Mouse (Mus musculus): ENCODE measurements around the gene Hgd. TPM values are rescaled to one million over a fixed set of nuclear protein-coding genes. Genes with fewer than 3 reads are reported as not detected.

Gene Hgd
- total RNA-seq (2023): not detected

GRCm38 (mm10) chr16:37579994-37580393 is at the start of gene Hgd:
Gene Hgd, plus strand, starts transcription at chr16:37580153.

DNA sequence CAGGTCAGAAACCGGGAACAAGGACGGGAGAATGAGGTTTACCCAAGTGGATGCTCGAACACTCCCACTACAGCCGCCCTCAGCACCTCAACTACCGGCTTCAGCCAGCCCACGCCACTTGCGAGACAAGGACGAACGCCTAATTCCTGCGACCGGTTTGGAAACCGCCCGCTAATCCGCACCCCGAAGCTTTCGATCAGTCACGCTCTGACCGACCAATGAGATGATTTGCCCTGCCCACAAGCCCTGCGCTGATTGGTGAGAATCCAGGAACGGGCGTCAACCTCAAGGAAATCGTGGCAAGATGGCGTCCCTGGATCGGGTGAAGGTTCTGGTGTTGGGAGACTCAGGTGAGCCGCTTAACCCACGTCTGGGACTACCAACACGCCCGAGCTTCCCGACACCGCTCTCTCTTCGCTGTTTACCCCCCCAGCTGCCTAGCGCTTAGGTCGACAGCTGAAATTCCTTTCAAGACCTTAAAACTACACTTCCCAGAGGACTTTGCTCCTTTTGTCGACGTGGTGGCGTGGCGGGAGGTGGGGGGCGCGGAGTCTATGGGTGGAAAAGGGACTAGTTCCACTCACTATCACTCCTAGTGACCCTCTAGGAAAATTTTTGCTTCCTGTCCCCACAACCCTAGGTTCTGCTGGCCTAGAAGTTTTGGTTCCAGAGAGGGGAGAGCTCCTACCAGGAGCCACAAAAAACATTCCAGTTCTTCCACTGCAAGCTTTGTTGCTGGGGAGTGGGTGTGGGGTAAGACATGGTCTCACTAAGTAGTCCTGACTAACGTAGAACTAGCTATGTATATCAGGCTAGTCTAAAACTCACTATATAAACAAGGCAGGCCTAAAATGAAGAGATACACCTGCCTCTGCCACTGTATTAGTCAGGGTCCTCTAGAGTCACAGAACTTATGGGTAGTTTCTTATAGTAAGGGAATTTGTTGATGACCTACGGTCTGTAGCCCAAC is 40.1 kb upstream of the Hgd start, which contains the start of the genes Gtf2e1 and Rabl3:
Gene Gtf2e1 (minus strand): TSS at position 179 of the 970 bp plus-strand sequence.
Gene Rabl3 (plus strand): TSS at position 275 of the 970 bp plus-strand sequence.

DNA sequence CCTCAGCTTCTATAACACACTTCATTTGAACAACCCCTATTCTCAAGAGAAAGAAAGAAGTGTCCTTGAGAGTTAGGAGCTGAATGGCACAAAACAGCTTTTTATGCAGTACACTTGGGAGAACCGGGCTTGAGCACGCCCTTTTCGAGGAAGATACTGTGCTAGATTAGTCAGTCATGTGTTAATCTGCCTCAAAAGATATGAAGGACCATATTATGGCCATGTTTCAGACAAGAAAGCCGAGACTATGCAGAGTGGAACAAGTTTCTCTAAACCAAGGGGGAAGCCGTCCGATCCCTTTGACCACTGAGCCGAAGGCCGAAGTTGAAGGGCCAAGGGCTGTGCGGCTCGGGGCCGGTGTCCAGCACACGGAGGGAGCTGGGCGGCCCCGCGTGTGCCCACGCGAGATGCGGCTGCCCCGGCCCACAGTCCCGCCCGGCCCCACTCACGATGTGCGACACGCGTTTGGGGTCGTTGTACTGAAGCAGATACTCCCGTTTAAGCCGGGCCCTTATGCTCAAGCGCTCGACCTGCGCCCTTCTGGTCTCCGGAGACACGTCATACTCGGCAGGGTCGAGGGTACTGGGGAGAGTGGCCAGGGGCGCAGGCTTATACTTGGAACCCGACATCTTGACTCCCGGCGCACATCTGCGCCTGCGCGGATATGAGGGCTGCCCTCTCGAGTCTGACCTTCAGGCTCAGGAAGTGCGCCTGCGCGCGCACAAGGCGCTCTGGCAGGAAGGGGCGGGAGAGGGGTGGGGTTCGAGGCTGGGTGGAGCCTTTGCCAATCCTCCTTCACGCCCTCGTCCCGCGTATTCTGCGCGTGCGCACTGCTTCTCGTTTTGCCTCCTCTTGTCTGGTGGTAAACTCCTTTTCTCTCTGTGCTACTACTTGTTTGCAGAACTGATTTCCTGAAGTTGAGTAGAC is 74.0 kb downstream of the Hgd start, which contains the start of gene Ndufb4:
Gene Ndufb4 (minus strand): TSS at position 723 of the 927 bp plus-strand sequence.

Other genes with a start within 250 kb of the Hgd start
- gene Stxbp5l, start 195.2 kb upstream of the Hgd start, total RNA-seq (2023): not detected
- 1 to 10 TPM; 7.5 to 8.3 TPM for gene Gtf2e1, start 40.4 kb upstream of the Hgd start, total RNA-seq (2023)
- 1 to 10 TPM; 3.9 to 5.7 TPM for gene Rabl3, start 40.3 kb upstream of the Hgd start, total RNA-seq (2023)
- 10 to 100 TPM; 17.3 to 22.9 TPM for gene Ndufb4, start 74.3 kb downstream of the Hgd start, total RNA-seq (2023)
- gene Fstl1, start 196.7 kb downstream of the Hgd start, total RNA-seq (2023): 1 to 10 TPM; 1.0 to 1.1 TPM

Measured in neutrophil, adult 83 days (primary cell).